Mouse (Mus musculus): Measurements from ENCODE around the gene Luc7l.
"Not testable (repeated sequence)": the region's sequence is repeated elsewhere in the genome, so short reads cannot be mapped to it uniquely, and the experiment has no call there.

Gene Luc7l

GRCm38 (mm10) chr17:26255313-26255712 is 2.6 kb downstream of the Luc7l start:
- DNase-seq = no peak

DNA sequence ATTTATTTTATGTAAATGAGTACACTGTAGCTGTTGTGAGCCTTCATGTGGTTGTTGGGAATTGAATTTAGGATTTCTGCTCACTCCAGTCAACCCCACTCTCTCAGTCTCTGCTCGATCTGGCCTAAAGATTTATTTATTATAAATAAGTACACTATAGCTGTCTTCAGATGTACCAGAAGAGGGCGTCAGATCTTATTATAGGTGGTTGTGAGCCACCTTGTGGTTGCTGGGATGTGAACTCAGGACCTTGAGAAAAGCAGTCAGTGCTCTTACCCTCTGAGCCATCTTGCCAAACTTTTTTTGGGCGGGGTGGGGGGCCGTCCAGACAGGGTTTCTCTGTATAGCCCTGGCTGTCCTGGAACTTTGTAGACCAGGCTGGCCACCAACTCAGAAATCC is 9.1 kb downstream of the Luc7l start:
- no peak for DNase-seq

DNA sequence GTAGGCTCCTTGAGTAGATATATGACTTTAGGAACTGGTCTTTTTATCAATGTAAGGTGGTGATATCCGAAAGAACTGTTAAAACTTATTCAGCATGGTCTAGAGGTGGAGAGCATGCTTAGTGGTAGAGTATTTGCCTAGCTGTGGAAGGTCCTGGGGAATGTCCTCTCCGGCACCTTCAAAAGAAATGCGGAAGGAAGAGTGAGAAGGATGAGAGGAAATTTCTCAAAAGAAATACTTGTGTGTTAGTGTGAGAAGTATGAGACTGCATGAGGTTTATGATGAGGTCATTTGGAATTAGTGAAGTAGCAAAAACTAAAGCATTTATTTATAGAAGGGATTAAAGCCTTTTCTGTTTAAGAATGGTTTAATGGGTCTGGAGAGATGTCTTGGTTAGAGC is 9.7 kb downstream of the Luc7l start:
- DNase-seq = no peak

- DNase-seq = no peak
Observed at GRCm38 (mm10) chr17:26268851-26269250, 16.2 kb downstream of the Luc7l start.

- DNase-seq = not testable (repeated sequence)
Observed at GRCm38 (mm10) chr17:26269577-26269976, 16.9 kb downstream of the Luc7l start.

- DNase-seq = no peak
Observed at GRCm38 (mm10) chr17:26272586-26272985, 19.9 kb downstream of the Luc7l start.

DNA sequence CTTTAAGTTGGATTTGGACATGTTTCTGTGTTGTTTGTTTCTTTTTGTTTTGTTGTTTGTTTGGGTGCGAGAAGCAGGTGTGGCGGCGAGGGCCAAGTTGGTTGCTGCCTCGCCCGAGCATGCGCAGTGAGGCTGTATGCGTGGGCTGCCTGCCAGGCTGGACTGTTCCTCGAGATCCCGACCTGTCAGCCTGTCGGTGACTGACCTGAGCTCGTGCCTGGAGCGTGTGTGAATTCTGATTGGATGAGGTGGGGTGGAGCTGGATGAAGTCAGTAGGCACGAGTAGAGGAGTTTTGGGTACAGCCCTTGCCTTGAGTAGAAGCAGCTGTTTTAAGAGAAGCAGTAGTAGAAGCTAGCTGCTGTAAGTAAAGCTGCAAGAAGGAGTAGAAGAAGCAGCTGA is 23.2 kb downstream of the Luc7l start:
- no peak for DNase-seq

- no peak for DNase-seq
Observed at GRCm38 (mm10) chr17:26276711-26277110, 24.0 kb downstream of the Luc7l start.

GRCm38 (mm10) chr17:26286199-26286955 is 33.7 kb downstream of the Luc7l start:
- DNase-seq = peak; percentile 12

- DNase-seq = no peak
Observed at GRCm38 (mm10) chr17:26289475-26289874, 36.8 kb downstream of the Luc7l start.

DNA sequence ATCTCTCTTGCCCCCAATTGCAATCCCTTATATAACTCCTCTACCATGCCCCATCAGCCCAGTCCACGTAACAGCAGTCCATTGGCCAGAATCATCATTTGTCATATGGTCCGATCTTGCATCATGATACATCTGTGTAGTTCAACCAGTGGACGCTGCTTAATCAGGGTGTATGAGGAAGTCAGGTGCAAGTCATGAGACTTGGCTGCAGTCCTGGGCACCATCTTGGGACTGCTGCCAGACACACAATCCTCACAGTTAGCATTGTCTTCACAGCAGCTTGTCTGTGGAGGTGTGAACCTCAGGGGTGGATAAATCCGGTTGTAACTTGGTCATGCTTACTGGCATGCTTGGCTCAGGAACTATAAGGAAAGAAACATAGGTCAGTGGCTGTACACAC is 45.6 kb downstream of the Luc7l start:
- not testable (repeated sequence) for DNase-seq

GRCm38 (mm10) chr17:26314291-26314690 is 61.6 kb downstream of the Luc7l start:
- DNase-seq = peak; percentile 15

GRCm38 (mm10) chr17:26315474-26315873 is 62.8 kb downstream of the Luc7l start:
- DNase-seq = no peak

DNA sequence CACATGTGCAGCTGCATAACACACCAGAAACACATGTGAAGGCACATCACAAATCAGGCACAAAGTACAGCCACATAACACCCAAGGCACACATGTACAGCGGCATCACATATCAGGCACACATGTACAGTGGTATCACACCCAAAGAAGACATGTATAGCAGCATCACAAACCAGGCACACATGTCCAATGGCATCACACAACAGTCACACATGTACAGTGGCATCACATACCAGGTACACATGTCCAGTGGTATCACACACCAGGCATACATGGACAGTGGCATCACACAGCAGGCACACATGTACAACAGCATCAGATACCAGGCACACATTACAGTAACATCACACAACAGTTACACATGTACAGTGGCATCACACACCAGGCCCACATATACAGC is 65.7 kb downstream of the Luc7l start:
- DNase-seq = no peak
